Mouse (Mus musculus) spleen, adult 2 months (tissue): ENCODE measurements around the gene Rnf2. TPM values are rescaled to one million over a fixed set of nuclear protein-coding genes. Genes with fewer than 3 reads are reported as not detected.
A peak's percentile ranks its signal among the peaks of the same experiment; 100 is the strongest.

Experiments used
- DNase-seq, 2 experiments: peaks; one replicate each; pipeline versions ENCODE4 v3.0.0 to v3.0.0-alpha.2; 2012 to 2021; ENCODE audit warnings: low spot score in 2 of 2, low read depth in 1 of 2
- H3K27ac ChIP-seq: fragments of 200-500 bp; 2 replicates; pipeline ENCODE4 v1.5.1; 2012; ENCODE audit warnings: low read length, inconsistent platforms; ENCODE audit not compliant: insufficient read depth
- H3K27me3 ChIP-seq: fragments of 200-500 bp; 2 replicates; pipeline ENCODE4 v1.6.1; 2012; ENCODE audit warnings: mild to moderate bottlenecking, moderate library complexity, low read length, inconsistent platforms; ENCODE audit not compliant: control insufficient read depth, insufficient read depth
- H3K36me3 ChIP-seq: fragments of 200-500 bp; 2 replicates; pipeline ENCODE4 v1.6.1; 2012; ENCODE audit warnings: mild to moderate bottlenecking, low read length, inconsistent platforms; ENCODE audit not compliant: control insufficient read depth, insufficient read depth
- H3K4me1 ChIP-seq: fragments of 200-500 bp; 2 replicates; pipeline ENCODE4 v1.6.1; 2011; ENCODE audit warnings: inconsistent platforms; ENCODE audit not compliant: control insufficient read depth, insufficient read depth, insufficient read length
- H3K4me3 ChIP-seq: fragments of 200-500 bp; 2 replicates; pipeline ENCODE4 v1.5.1; 2011; ENCODE audit warnings: mild to moderate bottlenecking, inconsistent platforms; ENCODE audit not compliant: insufficient read depth, insufficient read length; ENCODE audit errors: extremely low read depth
- CTCF ChIP-seq: fragments of 200-500 bp; IDR thresholded peaks from 2 replicates; pipeline ENCODE4 v1.5.1; 2011; ENCODE audit warnings: mild to moderate bottlenecking, inconsistent platforms; ENCODE audit not compliant: insufficient read depth, insufficient read length, insufficient replicate concordance; ENCODE audit errors: extremely low read depth
- POLR2A ChIP-seq: fragments of 200-500 bp; IDR thresholded peaks from 2 replicates; pipeline ENCODE4 v1.6.1; 2011; ENCODE audit warnings: low read depth, low read length, inconsistent platforms
- WGBS: fragments of 180-500 bp; shearing (Covaris S2); methylation state at CpG from one replicate; pipeline ENCODE4 v1.1.7; 2018; 5-methylcytosine and 5-hydroxymethylcytosine counted together
- polyA plus RNA-seq: library from polyadenylated mRNA; depleted of rRNA; stranded (reverse); fragments of >200 nt; gene quantifications from 2 replicates; pipeline ENCODE4 v1.2.3, GENCODE M21; 2012; rRNA removed

Gene Rnf2
- polyA plus RNA-seq: 8.8 and 10.5 TPM in 2 replicates

DNA sequence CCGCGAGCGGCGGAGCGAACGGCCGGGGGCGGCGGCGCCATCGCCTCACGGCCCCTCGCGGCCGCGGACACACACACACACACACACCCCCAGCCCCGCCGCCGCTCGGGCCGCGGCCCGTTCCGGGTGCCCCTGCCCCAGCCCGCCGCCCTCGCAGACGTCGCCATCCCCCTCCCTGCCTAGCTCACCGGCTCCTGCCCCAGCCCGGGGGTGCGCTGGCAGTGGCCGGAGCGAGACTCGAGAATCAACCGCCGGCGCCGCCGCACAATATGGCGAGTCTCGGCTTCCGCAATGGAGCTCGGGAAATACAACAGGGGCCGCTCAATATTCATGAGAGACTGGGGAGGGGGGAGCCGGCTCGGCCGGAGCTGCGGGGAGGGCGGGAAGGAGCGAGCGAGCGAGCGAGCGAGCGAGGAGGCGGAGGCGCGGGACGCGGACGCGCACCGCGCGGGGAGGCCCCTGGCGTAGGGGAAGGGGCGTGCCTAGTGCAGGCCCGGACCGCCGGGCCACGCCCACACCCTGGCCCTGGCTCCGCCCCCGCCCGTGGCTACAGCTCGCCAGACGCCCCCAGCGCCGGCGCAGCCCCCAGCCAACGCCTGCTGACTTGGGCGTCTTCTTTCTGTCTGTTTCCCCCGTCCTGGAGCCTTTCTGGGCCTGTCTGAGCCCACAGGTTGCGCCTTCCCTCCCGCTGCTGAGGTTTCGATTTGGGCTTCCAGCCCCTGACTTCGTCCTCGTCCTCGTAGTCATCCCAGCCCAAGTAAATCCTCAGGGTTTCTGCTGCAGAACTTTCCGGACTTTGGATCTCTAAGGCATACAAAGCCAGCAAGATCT is at the start of gene Rnf2:
Gene Rnf2, minus strand, starts transcription at position 425 of the 831 bp plus-strand sequence.
- H3K27ac ChIP-seq: peak within 1 kb of the TSS; percentile 84
- H3K4me3 ChIP-seq: peak within 1 kb of the TSS; percentile 86
- TF ChIP-seq CTCF: no peak
- TF ChIP-seq POLR2A: no peak; the same call in none of the 2 replicates
- H3K27me3 ChIP-seq: no peaks in the 10 kb centered on the region
- peaks cover 4% of the 10 kb centered on the region for H3K4me1 ChIP-seq
- 2% methylated on average over 69 of the region's 90 CpGs for WGBS
- DNase-seq: peak; percentile 89 to 90
- no peaks in the 10 kb centered on the region for H3K36me3 ChIP-seq

DNA sequence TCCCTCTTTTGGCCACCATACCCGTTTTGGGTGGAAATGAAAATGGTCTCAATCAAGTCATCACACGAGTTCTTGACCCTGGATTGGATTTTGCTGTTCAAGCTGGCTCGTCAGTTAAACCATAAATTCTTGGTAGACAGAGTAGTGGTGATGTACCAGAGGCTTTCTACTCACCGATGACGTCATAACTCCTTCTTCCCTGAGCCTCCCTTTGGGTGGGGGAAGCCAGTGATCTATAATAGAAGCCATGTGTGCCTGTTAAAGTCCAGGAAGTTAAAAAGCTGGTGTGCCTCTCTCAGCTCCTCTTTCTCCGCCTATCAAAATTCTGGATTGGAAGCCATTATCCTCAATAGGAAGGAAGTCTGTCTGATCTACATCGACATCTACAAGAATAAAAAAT is 49.0 kb upstream of the Rnf2 start:
- H3K4me1 ChIP-seq: peaks cover 5% of the 10 kb centered on the region; the same call in 1 of the 2 replicates
- H3K4me3 ChIP-seq: no peak overlapping the region
- H3K27me3 ChIP-seq: no peaks in the 10 kb centered on the region
- no peaks in the 10 kb centered on the region for H3K36me3 ChIP-seq
- H3K27ac ChIP-seq: no peak overlapping the region
- no peak for TF ChIP-seq CTCF
- TF ChIP-seq POLR2A: no peak
- 78% methylated on average over 7 of the region's 7 CpGs for WGBS
- DNase-seq: no peak

DNA sequence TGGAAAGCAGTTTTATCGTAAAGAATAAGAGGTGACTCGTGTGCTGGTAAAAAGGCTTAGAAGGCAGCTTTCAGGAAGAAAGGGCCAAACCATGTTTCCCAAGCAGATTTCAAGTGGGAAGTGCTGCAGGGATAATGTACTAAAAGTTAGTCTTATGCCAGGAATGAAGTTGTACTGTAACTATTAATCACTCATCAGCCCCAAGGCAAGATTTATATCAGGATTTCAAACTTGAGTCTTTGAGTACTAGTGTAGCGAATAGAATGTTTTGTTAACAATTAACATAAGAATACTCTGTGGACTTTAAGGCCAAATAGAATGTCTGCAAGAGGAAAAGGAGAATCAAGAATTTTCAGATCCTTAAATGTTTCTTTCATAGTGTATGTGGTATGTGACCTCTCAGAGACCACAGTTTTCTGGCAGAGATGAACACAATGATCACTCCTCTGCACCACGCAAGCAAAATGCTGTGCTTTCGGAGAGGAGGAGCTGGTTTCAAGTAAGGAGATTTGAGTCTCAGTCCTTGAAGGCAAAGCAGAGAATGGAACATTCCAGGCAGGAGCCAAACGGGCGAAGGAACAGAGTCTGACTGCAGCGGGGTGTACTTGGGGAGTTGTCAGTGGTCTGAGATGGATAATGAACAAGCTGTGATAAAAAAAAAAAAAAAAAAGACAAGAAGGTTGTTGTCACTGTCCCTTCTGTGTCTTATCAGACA is 48.3 kb upstream of the Rnf2 start:
- 84% methylated on average over 8 of the region's 8 CpGs for WGBS
- Histone ChIP-seq H3K4me1 (peaks cover 5% of the 10 kb centered on the region; the same call in 1 of the 2 replicates), H3K27ac (no peak overlapping the region), H3K27me3 (no peaks in the 10 kb centered on the region), H3K4me3 (no peak overlapping the region), H3K36me3 (no peaks in the 10 kb centered on the region)
- TF ChIP-seq CTCF (no peak), POLR2A (no peak)
- DNase-seq: no peak

DNA sequence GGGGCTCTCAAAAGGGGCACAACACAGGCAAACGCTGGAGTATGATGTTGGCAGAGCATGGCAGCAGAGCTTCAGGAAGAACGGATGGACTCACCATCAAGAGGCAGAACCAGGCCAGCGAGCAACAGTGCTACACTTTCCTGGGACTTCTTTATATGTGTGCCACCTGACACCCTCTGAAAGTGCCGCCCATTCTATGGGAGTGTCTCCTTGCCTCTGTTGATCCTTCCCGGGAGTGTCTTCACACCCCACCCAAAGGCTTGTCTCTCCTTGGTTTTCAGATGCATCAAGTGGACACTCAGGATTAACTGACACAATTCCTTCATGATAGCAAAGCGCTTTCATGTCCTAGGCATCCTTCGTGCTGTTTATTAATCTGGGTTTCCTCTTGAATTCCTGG is 44.8 kb upstream of the Rnf2 start:
- DNase-seq: no peak
- H3K27ac ChIP-seq: no peak overlapping the region
- H3K4me3 ChIP-seq: no peak overlapping the region
- H3K4me1 ChIP-seq: no peaks in the 10 kb centered on the region
- no peaks in the 10 kb centered on the region for H3K27me3 ChIP-seq
- TF ChIP-seq CTCF (no peak), POLR2A (no peak)
- no peaks in the 10 kb centered on the region for H3K36me3 ChIP-seq
- 87% methylated on average over 7 of the region's 7 CpGs for WGBS

DNA sequence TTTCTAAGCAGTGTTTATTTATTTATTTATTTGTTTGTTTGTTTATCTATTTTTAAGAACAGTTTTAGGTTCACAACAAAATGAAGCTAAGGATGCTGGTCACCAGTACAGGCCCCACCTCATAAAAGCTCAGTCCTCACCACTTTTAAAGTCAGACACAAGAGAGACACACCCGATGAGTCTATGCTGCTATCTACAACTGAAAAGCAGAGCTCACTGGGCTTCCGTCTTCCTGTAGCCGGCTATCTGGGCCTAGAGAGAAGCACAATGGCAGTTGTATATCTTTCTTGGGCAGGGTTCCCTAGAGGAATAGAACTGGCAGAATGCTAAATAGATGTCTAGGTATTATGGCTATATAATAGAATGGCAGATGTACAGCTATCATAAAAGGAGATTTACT is 43.8 kb upstream of the Rnf2 start:
- no peak overlapping the region for H3K4me3 ChIP-seq
- H3K36me3 ChIP-seq: no peaks in the 10 kb centered on the region
- TF ChIP-seq CTCF (no peak), POLR2A (no peak)
- H3K27ac ChIP-seq: no peak overlapping the region
- 90% methylated on average over 3 of the region's 3 CpGs for WGBS
- no peaks in the 10 kb centered on the region for H3K4me1 ChIP-seq
- no peak for DNase-seq
- H3K27me3 ChIP-seq: no peaks in the 10 kb centered on the region

DNA sequence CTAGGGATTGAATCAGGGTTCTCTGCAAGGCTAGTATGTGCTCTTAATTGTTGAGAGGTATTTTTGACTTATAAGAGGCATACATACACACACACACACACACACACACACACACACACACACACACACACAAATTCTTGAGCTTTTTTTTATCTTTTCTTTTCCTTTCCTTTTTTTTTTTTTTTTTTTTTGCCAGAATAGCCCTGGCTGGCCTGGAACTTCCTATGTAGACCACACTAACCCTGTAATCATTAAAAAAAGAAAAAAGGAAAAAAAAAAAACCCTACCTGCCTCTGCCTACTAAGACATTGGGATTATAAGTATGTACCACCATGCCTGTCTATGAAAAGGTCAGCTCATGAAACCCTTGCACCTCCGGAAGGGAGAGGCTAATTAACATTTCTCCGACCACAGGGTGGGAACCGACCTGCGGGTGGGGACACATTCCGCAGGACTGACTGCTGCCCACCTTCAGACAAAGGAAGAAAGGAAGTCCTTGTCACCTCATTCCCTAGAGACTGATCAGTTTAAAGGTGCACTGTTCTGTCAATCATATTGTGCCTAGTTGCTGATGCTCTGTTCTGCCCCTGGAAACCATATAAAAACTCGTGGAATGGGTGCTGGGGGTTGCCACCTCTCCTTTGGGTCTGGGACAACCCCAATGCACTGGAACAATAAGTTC is 43.2 kb upstream of the Rnf2 start:
- Histone ChIP-seq H3K27me3 (no peaks in the 10 kb centered on the region), H3K4me3 (no peak overlapping the region), H3K36me3 (no peaks in the 10 kb centered on the region), H3K27ac (no peak overlapping the region), H3K4me1 (no peaks in the 10 kb centered on the region)
- WGBS: 90% methylated on average over 6 of the region's 6 CpGs
- DNase-seq: no peak
- no peak for TF ChIP-seq POLR2A
- no peak for TF ChIP-seq CTCF
